Mouse (Mus musculus) heart, adult 18-20 months (tissue): Measurements from ENCODE around the gene Prrg2. TPM values are rescaled to one million over a fixed set of nuclear protein-coding genes. Genes with fewer than 3 reads are reported as not detected.

ENCODE experiments used
- DNase-seq, 2 experiments: peaks; one replicate each; pipeline ENCODE4 v3.0.0; 2021 to 2022; ENCODE audit warnings: mixed read lengths in 1 of 2
- total RNA-seq, 2 experiments: library from RNA; stranded (reverse); gene quantifications; 2 replicates each; pipeline ENCODE4 v1.2.3; 2021

Gene Prrg2
- total RNA-seq, 2 experiments from 2014 or later = 7.8 TPM

GRCm38 (mm10) chr7:45090251-45090977 lies 27.9 kb upstream of the Prrg2 start:
- peak in 1 of 2 experiments; percentile 48 for DNase-seq

- no peak for DNase-seq
These were observed 26.1 kb upstream of the Prrg2 start for GRCm38 (mm10) chr7:45088597-45088996.

DNA sequence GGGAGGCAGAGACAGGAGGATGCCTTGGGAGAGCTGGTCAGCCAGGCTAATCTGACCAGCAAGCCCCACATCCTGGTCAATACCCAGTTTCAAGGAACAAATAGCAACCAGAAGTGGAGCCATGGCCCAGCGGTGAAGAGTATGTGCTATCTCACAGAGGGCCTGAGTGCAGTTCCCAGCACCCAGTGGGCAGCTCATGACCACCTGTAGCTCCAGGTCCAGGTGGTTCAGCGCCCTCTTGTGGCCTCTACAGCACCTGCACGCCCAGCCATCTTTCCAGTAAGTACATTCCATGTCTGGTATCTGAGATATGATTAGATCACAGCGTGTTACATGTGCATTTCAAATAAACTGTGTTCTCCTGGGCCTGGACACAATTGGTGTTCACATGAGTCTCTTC lies 23.6 kb upstream of the Prrg2 start:
- no peak for DNase-seq

DNA sequence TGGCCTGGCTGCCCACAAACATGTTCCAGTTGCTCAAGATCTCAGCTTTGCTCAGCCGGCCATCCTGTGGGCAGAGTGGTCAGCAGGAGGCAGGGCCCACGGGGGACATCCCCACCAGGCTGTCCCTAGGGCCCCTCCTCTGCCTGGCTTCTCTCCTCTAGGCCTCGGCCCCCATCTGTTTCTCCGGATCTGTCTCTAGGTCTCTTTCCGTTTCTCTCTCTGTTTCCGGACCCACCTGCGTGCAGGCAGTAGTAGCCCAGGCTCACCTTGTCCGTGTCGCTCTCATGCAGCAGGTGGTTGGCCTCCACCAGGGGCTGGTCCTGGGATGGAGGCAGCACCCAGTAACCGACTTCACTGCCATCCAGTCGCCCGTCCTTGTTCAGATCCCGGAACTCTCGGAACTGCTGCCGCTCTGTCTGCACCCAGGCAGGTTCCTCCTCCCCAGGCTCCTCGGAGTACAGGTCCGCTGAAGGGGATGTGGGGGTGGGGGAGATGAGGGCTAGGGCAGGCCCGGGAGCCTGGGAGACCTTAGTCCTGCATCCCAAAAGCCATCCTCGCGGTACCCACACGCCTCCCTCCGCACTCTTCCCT lies 20.9 kb upstream of the Prrg2 start:
- DNase-seq = no peak

GRCm38 (mm10) chr7:45082401-45083299 lies 20.2 kb upstream of the Prrg2 start:
- peak; percentile 70 to 89 for DNase-seq

- DNase-seq = peak in 1 of 2 experiments; percentile 41
These were observed 18.5 kb upstream of the Prrg2 start for GRCm38 (mm10) chr7:45081016-45081415.

GRCm38 (mm10) chr7:45079856-45080255 lies 17.4 kb upstream of the Prrg2 start:
- peak; percentile 90 to 99 for DNase-seq

DNA sequence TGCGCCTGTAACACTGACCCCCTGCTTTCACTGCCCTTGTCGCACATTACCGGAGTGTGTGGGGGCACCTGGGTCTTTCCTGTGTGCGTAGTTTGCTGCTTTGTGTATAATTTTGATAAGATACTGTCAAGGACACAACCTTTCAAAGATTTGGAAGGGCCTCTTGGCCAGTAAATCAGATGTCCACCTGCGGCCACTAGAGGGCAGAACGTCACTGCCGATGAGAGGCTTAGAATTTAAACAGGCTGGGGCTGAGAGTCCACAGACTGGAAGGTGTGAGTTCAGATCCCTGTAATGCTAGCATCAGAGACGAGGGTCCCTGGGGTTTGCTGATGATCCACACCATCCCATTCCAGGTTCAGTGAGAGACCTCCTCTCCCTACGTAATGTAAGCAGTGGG lies 16.0 kb upstream of the Prrg2 start:
- DNase-seq = peak; percentile 78 to 89

GRCm38 (mm10) chr7:45077829-45078228 lies 15.4 kb upstream of the Prrg2 start:
- no peak for DNase-seq

DNA sequence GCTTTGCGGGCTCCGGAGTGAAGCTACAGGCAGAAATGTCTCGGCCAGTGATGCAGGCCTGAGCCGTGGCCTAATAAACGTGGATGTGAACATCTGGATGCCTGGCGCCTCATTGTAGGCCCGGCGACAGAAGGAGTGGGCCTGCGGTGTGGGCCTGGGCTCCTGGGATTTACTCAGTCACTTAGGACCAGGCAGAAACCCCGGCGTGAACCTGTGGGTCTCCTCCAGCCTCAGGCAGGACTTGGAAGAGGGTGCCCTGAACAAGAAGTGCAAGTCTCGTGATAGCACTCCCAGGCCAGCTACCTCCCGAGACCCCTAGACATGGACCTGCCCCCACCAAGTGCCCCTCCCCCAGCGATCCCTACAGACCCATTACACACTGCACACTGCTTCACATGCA lies 14.8 kb upstream of the Prrg2 start:
- DNase-seq = no peak

DNA sequence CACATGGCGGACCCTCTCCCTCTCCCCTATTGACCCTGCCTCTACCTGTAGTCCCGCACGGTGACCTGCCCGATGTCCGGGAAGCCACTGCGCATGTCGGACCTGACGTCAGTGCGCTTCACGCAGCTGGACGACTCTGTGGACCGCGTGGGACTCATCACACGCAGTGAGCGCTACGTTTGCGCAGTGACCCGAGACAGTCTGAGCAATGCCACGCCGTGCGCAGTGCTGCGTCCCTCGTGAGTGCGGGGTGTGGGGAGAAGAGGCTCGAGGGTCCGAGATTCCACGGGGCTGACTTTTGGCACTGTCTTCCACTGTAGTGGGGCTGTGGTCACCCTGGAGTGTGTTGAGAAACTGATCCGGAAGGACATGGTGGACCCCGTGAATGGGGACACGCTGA lies 14.0 kb upstream of the Prrg2 start:
- DNase-seq = no peak

- DNase-seq = peak; percentile 60 to 74
These were observed 12.9 kb upstream of the Prrg2 start for GRCm38 (mm10) chr7:45075405-45075804.

GRCm38 (mm10) chr7:45073949-45074348 lies 11.5 kb upstream of the Prrg2 start:
- no peak for DNase-seq

DNA sequence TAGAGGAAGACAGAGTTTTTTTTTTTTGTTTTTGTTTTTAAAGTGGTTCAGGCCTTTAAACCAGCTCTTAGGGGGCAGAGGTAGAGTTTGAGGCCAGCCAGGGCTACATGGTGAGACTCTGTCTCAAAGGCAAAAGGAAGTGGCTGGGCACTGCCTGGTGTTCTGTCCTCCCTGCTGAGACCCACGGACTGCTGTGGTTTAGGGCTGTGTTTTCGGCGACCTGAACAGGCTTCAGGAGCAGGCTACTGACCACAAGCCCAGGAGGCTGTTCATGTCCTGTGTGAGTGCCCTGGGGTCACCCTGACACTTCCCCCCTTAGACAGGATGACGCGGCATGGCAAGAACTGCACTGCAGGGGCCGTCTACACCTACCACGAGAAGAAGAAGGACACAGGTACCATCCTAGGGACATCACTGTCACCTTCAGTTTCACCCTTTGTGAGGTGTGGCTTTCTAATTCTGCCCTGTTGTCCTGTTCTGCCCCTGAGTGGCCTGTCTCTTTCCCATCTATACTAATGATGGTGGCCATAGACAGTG lies 10.8 kb upstream of the Prrg2 start:
- no peak for DNase-seq

GRCm38 (mm10) chr7:45072230-45072629 lies 9.8 kb upstream of the Prrg2 start:
- DNase-seq = no peak

GRCm38 (mm10) chr7:45069671-45070070 lies 7.2 kb upstream of the Prrg2 start:
- DNase-seq = no peak

- DNase-seq = peak; percentile 53 to 60
These were observed 5.5 kb upstream of the Prrg2 start for GRCm38 (mm10) chr7:45068000-45068318.

- DNase-seq = no peak
These were observed 4.9 kb upstream of the Prrg2 start for GRCm38 (mm10) chr7:45067190-45067999.

GRCm38 (mm10) chr7:45061532-45062075 lies 873 bp downstream of the Prrg2 start:
- DNase-seq = no peak

DNA sequence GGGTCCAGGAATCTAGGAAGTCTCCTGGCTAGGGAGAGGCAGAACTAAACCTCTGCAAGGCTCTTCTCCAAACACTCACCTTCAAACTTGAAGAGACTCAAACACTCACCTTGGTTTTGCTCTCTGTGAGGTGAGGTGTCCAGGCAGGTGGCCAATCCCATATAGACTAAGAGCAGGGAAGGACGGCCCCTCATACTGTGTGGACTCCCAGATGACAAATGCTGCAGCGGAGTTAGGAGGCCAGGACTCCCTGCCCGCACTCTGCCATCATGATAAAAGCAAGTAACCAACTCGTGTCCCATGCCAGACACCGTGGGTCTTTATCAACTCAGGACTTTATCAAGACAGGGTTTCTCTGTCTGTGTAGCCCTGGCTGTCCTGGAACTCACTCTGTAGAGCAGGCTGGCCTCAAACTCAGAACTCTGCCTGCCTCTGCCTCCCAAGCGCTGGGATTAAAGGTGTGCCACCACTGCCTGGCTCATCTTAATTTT lies 1.8 kb downstream of the Prrg2 start:
- DNase-seq = no peak
